Mouse (Mus musculus): ENCODE measurements around the gene Sh3tc1.

The Sh3tc1 gene

DNA sequence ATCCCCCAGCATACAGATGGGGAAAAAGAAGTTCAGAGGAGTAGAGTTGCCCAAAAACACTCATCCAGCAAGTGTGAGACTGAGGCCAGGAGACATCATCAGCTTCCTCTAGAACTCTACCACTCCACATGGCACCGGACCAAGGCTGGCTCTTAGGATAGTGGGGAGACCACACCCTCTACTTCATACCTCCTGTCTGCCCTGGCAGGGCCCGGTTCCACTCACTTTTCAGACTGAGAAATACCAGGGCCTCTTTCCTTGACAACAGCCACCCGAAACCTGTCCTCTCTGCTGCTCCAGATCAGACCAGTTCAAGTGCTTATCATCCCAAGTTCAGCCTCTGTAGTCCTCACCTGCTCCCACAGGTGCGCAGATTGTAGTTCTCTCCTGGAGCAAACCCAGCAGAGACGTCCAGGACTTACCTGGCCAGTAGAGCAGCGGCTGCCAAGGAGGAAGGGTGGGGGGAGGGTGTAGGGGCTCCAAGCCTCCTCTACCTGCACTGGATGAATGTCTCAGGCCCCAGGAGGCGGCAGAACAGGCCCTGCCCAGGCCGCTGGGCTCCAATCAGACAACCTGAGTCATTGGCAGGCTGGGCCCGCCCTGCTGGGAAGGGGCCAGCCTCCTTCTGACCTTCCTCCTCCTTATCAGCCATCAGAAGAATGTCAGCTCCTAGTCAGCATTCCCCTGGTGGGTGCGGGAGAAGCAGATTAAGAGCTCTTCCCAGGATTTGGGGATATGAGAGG is at the start of gene Sh3tc1:
TSS of gene Sh3tc1 (minus strand) at position 452 of the 743 bp plus-strand sequence.
- DNase-seq, result peak; percentile 81

DNA sequence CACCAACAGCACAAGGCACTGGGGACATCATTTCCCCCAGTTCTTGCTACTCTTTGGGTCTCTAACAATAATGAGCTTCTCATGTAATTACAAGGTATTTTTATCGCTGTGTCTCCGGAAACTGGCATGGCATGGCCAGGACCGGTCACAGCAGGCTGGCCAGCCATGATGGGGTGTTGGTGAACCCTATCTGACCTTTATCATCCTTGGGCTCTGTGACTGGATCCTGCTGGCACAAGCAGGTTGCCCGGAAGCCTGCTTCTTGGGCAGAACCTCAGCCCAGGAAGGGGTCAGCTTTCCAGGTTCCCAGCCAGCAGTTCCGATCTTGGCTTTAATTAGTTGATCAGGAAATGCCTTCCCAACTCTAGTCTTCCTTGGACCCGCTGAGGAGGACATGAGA is 48.9 kb upstream of the Sh3tc1 start:
- DNase-seq, result peak; percentile 36

DNA sequence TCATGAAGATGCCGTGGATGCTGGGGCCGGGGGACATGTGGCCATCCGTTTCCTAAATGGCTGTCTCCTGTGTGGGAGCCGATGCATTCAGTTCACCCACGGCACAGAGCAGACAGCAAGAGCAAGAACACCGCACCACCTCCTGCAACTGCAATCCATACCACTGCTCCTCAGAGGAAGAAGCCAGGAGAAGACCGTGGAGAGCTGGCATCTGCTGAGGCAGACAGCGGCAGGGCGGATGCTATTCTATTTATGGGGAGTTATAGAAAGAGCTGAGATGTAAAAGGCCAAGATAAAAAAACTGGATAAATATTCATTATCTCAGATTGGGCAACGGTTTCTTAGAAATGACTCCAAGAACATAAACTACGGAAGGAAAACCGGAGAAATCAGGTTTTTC is 48.1 kb upstream of the Sh3tc1 start:
- DNase-seq, result no peak

DNA sequence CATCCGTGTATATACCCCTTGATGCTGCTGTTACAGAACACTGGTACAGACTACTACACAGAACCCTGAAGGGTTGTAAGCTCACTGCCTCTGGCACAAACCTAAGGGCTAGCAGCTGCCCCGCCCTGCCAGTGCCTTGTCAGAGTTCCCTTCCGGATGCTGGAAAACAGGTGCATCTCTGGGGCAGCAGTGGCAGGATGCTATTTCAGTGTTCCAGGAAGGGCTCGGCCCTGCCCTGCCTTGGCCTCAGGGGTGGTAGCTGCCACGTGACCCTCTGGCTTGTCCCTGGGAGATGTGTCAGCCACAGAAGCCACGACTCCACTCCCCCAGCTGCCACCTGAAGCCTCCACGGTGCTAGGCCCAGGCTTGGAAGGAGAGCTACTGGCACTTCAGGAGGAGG is 46.1 kb upstream of the Sh3tc1 start:
- no peak for DNase-seq

DNA sequence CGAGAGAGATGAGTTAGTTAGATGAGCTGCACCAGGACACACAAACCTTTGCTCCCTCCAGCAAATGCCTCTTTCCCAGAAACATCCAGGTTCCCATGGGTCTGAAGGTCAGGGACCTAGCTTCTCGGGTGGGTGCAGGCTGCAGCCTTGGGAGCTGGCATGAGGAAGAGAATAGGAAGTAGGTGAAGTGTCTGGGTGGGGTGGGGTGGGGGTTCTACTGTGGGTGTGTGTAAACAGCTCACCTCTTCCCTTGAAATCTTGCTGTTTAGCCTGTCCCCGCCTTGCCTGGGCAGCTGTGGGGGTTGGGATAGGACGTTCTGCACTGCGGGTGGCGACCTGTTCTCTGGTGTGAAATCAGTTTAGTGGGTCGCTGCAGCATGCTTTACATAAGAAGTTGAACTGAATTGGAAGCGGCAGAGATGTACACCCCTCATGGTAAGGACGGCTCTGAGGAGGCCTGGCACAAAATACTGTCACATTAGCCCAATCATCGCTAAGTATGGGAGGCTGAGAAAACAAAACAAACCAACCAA is 42.9 kb upstream of the Sh3tc1 start:
- no peak for DNase-seq

DNA sequence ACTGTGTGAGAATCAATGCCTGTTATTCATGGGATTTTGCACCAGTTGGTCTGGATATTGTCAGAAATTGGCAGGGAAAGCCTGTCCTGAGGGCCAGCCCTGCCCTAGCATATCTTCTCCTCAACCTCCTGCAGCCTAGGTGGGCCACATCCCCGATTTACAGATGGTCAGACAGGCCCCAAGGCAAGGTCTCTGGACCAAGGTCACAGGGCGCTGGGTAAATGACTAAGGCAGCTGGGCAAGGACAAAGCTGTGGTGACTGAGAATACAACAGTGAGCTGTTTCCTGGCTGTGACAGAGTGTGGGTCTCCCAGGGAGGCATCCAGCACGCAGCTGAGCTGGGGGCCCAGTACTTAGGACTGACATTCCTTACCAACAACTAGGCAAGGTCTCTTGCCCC is 41.3 kb upstream of the Sh3tc1 start:
- no peak for DNase-seq

DNA sequence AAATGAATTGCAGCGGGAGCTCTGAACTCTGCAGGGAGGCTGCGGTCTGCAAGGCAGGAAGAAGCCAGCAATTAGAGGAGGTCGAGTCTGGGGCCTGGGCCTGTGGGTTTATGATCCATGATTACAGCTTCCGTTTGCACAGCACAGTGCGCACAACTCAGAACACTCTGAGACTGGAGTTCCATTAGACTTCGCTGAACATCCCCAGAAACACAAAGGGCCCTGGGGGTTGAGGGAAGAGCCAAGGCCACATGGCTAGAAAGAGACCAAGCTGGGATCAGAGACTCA is 34.3 kb upstream of the Sh3tc1 start:
- peak; percentile 38 for DNase-seq

DNA sequence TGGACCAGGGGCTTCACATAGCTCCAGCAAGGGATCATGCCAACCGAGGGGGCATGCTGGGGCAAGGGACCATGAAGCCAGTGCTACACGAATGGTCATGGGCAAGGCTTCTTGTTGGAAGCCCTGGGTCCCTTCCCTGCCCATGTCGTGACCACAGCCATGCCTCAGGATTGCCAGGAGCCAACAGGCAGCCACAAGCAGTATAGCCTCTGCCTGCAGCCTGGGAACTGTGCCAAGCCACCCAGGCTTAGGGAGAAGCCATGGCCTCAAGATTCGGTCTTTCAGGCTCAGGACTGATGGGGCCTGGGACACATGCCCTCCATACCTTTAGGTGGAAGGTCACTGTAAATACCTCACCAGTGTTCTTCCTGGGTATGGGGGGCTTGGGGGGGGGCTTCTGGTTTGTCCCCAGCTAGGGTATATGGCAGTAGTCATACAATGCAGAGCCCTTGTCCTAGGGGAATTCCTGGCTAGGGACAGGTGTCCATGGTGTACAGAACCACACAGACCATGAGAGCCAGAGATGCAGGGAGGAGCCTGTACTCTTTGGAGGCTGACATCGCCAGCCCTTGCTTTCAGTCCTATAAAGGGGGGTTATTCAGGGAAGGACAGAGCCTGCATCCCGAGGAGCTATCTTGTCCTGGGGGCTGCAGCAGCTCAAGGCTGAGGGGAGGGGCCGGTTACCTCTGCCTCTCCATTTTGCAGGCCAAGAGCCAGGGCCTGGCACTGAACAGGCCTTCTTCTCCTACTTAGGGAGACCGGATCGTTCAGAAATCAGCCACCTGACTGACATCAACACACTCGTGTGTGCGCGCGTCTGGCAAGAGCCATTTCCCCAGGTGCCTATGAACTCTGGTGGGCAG is 33.7 kb upstream of the Sh3tc1 start:
- peak; percentile 71 for DNase-seq

DNA sequence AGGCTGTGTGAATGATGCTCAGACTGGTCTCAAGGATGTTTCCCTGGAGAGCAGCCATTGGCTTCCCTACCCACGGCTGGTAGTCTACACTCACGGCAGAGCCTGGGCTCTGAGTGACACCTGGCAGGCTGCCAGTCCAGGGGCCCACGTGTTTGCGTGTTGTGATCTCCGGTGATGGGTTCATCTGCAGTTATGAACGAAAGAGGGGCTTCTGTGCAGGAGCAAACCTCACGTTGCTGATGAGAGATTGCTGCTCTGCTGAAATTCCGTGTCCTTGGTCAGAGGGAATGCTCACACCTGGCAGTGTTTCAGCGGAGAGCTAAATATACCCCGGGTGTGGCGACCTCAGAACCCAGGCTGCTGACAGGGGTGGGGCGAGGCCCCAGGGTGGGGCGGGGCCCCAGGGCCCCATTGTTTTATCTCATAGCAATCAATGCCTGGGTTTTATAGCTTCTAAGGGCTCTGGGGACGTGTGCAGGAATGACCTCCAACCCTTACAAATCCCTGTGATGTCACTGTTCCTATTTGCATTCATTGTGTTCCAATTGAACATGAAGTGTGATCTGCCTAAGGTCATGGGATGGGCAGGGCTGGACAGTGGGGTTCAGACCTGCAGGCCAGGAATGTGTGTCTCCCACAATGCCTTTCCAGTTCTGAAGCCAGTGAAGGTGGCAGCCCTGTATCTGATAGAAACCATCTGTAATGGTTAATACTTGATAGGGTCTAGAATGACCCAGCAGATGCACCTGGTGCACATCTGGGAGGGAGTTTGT is 31.3 kb upstream of the Sh3tc1 start:
- DNase-seq, result no peak

DNA sequence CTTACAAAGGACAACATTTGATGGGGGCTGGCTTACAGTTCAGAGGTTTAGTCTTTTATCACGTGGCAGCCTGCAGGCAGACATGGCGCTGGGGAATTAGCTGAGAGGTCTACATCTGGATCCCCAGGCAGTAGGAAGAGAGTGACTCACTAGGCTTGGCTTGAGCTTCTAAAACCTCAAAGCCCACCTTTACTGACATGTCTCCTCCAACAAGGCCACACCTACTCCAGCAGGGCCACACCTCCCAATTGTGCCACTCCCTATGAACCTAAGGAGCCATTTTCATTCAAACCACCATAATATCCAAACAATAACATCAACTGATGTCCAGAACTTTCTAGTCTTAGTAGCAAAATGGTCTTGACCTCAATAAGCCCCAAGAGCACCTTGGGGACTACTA is 30.5 kb upstream of the Sh3tc1 start:
- no peak for DNase-seq

DNA sequence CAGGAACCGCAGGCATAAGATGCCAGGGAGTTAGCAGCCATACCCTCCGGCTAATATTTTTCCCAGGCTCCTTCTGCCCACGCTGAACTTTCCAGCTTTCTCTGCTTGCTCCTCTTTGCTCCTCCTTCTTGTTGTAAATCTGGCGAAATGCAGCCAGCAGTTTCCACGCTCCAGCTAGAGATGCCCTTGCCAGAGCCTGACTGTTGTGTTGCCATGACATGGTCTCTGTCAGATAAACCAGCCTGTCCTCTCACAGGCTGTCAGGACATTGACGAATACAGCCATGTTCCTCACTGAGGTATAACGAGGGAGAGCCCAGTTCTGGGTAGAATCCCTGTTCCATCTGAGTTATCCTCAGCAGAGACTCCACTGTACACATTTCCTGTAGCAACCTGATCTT is 29.2 kb upstream of the Sh3tc1 start:
- no peak for DNase-seq

DNA sequence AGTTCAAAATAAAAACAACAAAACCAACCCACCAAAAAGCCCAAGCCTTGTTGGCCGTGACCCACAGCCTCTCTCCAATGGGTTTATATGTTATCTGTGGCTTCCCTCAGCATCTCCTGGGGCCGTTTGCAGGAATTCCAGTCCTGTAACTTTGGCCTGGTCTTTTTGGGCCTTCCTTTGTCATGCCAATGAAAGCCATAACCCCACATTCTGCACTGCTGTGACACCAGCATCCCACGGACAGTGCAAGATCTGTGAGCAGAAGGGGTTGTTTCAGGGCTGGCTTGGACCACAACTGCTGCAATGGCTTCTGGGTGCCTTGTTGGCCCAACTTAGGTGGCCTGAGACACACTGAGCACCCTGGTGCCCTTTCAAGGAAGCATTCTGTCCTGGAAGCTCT is 28.7 kb upstream of the Sh3tc1 start:
- no peak for DNase-seq

DNA sequence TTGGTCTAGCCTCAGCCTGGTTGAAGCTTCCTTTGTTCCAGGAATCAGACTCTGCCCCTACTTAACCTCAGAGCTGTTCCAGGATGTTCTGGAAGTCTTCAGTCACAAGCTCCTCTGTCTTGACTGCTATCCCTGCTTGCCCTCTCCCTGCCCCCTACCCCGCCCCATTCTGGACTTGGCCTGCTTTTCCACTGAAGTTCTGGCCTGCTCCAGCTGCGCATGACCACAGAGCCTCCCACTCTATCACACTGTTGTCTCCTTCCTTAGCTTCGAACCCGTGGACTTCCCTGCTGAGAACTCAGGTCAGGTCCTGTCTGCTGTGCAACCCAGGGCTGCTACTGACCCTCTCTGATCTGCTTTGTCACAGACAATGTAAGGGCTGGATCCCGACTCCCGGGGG is 26.1 kb upstream of the Sh3tc1 start:
- peak; percentile 59 for DNase-seq

DNA sequence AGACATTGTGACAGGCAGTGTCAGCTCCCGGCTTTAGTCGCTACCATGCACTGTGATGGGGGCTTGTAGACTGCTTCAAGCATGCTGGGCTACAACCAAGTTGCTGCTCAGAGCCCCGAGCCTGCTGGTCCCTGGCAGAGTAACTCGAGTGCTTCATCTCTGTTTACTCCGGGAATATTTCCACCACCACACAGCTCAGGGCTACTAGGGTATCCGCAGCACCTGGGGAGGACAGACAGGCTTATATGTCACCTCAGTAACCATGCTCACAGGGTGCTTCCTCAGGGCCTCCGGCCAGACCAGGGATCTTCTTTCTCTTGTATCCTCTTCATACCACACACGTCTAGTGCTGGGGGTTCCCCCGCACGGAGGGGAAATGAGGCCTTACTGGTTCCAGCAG is 23.1 kb upstream of the Sh3tc1 start:
- no peak for DNase-seq

DNA sequence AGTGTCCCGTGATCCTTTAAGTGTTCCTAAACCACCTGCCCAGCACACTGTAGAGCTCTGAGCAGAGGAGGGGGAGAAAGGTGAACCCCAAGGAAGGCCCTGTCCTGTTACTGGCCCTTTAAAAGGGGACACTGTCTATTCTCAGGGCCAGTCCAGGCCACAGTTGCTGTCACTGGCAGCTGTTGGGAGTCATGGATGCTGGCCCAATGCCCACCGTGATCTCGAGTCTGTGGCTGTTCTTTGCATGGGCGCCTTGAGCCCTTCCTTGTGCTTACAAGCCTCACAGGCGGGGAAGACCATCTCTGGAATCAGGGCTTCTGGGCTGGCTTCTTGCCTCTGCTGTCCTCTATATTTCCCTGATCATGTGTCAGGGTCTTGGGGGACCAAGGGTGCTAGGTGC is 22.6 kb upstream of the Sh3tc1 start:
- peak; percentile 89 for DNase-seq

DNA sequence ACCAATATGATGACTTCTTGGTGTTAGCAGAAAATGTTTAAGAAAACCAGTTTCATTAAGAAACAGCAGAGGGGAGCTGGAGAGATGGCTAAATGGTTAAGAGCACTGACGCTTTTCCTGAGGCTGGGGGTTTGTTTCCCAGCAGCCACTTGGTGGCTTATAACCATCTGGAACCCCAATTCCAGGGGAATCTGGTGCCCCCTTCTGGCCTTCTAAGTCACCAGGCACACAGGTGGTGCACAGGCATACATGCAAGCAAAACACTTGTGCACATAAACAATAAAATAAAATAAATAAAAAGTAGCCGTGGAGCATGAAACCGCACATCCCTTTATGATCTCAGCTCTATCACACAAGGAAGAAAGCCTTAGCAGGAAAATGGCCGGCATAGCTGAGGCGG is 21.5 kb upstream of the Sh3tc1 start:
- DNase-seq, result no peak

DNA sequence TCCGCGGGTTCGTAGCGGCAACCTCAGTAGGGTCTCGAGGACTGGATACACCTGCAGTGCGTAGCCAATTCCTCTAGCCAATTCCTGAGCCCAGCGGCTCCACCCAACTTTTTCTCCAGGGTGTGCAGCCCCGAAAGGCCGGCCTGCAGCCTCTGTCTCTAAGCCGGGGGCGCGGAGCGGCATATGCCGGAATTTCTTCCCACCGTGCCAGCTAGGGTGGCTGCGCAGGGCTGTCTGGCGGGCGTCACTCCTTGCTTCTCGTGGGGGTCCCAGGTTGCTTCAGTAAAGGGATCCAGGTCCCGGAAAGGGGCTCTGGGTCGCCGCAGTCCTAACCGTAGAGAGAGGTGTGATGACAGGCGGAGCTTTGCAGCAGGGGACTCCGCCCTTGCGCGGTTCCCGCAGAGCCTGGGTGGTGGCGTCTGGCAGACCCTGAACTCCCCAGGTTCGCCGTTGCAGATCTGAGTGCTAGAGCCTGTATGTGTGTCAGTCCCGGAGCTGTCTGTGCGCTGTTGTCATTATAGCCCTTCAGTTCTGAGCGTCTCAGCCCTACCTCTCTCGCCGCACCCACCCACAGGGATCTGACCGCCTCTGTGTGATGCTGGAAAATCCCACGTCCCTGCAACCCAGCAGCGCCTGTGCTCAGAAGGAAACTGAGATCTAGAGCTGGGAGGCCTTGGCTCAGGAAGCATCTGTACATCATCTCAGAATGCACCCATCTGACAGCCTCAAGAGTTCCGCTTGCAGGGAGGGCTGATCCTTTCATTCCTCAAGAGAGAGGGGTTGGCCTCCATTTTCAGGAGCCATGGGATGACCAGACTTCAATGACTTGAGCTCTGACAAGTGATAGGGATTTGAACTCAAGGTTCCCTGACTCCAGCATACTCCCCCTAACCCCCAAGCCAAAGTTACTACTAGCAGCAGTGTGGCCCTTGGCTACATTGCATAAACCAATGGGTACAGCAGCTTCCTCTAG is 18.6 kb upstream of the Sh3tc1 start:
- DNase-seq, result no peak

DNA sequence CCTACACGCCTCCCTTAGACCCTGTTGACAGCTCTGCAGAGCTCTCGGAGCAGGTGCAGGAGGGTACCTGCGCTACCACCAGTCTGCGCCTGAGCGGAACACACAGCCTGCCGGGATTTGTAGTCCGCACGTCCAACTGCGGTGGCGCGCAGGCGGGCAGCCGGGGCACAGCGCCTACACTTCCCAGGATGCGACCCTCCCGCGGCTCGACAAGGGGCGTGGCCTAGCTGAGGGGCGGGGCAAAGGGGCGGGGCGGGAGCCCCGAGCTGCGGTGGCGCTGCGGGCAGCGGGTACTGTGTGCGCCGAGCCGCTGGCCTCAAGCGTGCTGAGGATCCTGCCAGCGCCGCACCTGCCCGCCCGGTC is 17.8 kb upstream of the Sh3tc1 start, which contains the start of gene Ablim2:
TSS of gene Ablim2 (plus strand) at position 242 of the 363 bp plus-strand sequence.
- peak; percentile 95 for DNase-seq

DNA sequence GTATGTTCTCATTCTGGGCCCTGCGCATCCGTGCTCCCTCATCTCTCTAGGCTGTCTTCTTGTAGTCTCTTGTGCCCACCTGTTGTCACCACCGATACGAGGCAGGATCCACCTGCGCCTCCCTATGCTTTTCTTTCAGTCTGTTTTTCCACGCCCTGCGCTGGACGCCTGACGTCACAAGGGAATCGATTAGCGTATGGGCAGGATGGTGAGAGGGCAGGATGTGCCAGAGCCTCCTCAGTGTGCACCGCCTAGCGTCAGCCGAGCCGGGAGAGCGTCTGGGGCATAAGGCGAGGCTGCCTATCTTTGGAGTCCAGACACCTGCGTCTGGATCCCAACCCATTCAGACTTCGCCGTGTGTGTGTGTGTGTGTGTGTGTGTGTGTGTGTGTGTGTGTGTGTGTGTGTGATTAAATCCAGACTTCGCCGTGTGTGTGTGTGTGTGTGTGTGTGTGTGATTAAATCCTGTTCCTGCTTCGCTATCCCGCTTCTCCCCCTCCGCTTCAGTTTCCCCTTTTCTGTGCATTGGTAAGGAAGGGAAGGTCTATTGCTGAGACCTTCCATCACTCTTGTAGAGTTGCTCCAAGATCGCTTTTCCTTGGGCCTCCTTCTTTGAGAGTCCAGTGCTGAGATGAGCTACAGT is 17.3 kb upstream of the Sh3tc1 start:
- DNase-seq, result peak; percentile 44

DNA sequence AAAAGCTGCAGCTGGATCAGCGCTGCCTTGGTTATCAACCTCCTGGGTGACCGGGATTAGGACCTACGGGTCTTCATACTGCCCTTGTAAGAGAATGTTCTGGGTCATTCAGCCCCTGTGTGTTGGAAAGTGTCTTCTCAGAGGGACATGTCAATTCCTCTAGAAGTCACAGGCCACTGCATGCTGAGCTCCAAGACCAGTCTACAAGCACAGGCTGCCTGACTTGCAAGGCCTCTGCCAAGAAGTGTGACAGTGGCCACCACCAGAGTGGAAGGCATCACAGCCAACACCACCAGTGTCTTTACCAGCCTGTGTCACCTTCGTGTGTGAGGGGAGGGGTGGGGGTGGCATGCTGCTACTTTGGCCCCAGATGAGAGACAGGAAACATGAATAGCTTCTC is 16.2 kb upstream of the Sh3tc1 start:
- no peak for DNase-seq

DNA sequence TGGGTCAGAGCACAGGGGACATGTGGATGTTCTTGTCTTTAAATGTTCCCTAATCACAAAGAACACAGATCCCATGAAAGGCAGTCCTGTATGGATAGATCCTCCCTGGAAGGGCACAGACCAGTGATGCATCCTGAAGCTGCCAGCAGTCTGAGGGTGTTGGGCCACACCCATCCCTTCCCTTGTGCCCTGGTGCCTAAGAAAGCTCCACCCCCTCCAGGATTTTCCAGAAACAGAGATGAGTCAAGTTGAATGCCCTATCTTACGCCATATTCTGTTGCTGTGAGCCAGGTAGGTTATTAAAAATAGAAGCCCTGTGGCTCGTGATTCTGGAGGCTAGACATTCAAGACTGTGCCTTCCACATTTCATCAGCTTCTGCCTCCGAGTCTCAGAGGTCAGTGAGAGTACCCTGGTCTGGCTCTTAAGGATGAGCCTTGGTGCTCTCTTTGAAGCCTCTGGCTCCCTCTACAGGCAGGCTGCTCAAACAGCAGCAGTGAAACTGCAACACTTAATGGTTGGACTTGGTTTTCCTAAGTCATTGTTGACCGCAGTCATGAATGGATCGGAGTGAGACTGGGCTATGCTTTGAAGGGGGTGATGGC is 15.4 kb upstream of the Sh3tc1 start:
- DNase-seq, result peak; percentile 85
